Mouse (Mus musculus) lung, embryonic 15.5 days (tissue): ENCODE results near the gene Map4k2. TPM values are rescaled to one million over a fixed set of nuclear protein-coding genes. Genes with fewer than 3 reads are reported as not detected.
A peak's percentile ranks its signal among the peaks of the same experiment; 100 is the strongest.

Experiments
- ATAC-seq: fragments of 200-750 bp; cut with Nextera tagmentation; 2 replicates; pipeline ENCODE4 v1.8.0; 2017; ENCODE audit warnings: moderate number of reproducible peaks, borderline replicate concordance; ENCODE audit not compliant: low FRiP score, low TSS enrichment; ENCODE audit errors: extremely low read depth
- H3K27ac ChIP-seq: fragments of 300-500 bp; sonication (generic); 2 replicates; pipeline ENCODE4 v1.5.1; 2015; ENCODE audit warnings: moderate library complexity, mild to moderate bottlenecking, inconsistent platforms
- H3K27me3 ChIP-seq: fragments of 300-500 bp; sonication (generic); 2 replicates; pipeline ENCODE4 v1.6.1; 2015; ENCODE audit warnings: inconsistent platforms
- H3K36me3 ChIP-seq: fragments of 300-500 bp; sonication (generic); 2 replicates; pipeline ENCODE4 v1.6.1; 2015; ENCODE audit warnings: inconsistent platforms
- H3K4me1 ChIP-seq: fragments of 300-500 bp; sonication (generic); 2 replicates; pipeline ENCODE4 v1.6.1; 2015; ENCODE audit warnings: inconsistent platforms
- H3K4me2 ChIP-seq: fragments of 300-500 bp; sonication (generic); 2 replicates; pipeline ENCODE4 v1.6.1; 2015; ENCODE audit warnings: inconsistent platforms, mild to moderate bottlenecking, moderate library complexity
- H3K4me3 ChIP-seq: fragments of 300-500 bp; sonication (generic); 2 replicates; pipeline ENCODE4 v1.5.1; 2015; ENCODE audit warnings: mild to moderate bottlenecking, inconsistent platforms
- H3K9ac ChIP-seq: fragments of 300-500 bp; sonication (generic); 2 replicates; pipeline ENCODE4 v1.6.1; 2015; ENCODE audit warnings: inconsistent platforms
- H3K9me3 ChIP-seq: fragments of 300-500 bp; sonication (generic); 2 replicates; pipeline ENCODE4 v1.6.1; 2016; ENCODE audit warnings: inconsistent platforms
- WGBS: fragments of 180-500 bp; shearing (Covaris S2); methylation state at CpG from one replicate; pipeline ENCODE4 v1.1.7; 2015; 5-methylcytosine and 5-hydroxymethylcytosine counted together
- polyA plus RNA-seq: library from polyadenylated mRNA; unstranded; fragments of >200 nt; fragmentation: Nextera tagmentation; extraction: Ambion mirVana; gene quantifications from 2 replicates; pipeline ENCODE4 v1.2.1, GENCODE M21; 2015

The Map4k2 gene
- polyA plus RNA-seq: 19.2 and 22.9 TPM in 2 replicates

- 6% methylated on average over 56 of the region's 72 CpGs for WGBS
Measured at GRCm38 (mm10) chr19:6340524-6341452, at the start of gene Map4k2. TSS of gene Map4k2 (plus strand) at chr19:6341135.

GRCm38 (mm10) chr19:6292262-6292661, 48.7 kb upstream of the Map4k2 start:
- no peak overlapping the region for H3K4me2 ChIP-seq
- no peak overlapping the region for H3K9ac ChIP-seq
- peaks cover 22% of the 10 kb centered on the region for H3K4me1 ChIP-seq
- no peak overlapping the region for H3K27ac ChIP-seq
- no peaks in the 10 kb centered on the region for H3K9me3 ChIP-seq
- no peaks in the 10 kb centered on the region for H3K27me3 ChIP-seq
- no peak for ATAC-seq
- WGBS: 87% methylated on average over 5 of the region's 5 CpGs
- H3K36me3 ChIP-seq: peaks cover 36% of the 10 kb centered on the region
- no peak overlapping the region for H3K4me3 ChIP-seq

More at GRCm38 (mm10) chr19:6340524-6341452, at the start of gene Map4k2:
- no peaks in the 10 kb centered on the region for H3K9me3 ChIP-seq
- peaks cover 31% of the 10 kb centered on the region for H3K4me1 ChIP-seq
- peak; percentile 85 for ATAC-seq
- peak within 1 kb of the TSS; percentile 61 for H3K4me3 ChIP-seq
- peak within 1 kb of the TSS; percentile 78 for H3K4me2 ChIP-seq
- peak within 1 kb of the TSS; percentile 53 for H3K9ac ChIP-seq
- peaks cover 36% of the 10 kb centered on the region for H3K36me3 ChIP-seq
- peak within 1 kb of the TSS; percentile 60 for H3K27ac ChIP-seq
- H3K27me3 ChIP-seq: no peaks in the 10 kb centered on the region

- WGBS: 92% methylated on average over 17 of the region's 17 CpGs
- Histone ChIP-seq H3K4me1 (0 out of 2 replicates have a peak, but pooled peaks cover 7% of the 10 kb centered on the region), H3K36me3 (peaks cover 51% of the 10 kb centered on the region), H3K27ac (no peak overlapping the region), H3K4me3 (no peak overlapping the region), H3K27me3 (no peaks in the 10 kb centered on the region), H3K9ac (no peak overlapping the region), H3K4me2 (no peak overlapping the region), H3K9me3 (no peaks in the 10 kb centered on the region)
- ATAC-seq: no peak
Measured at GRCm38 (mm10) chr19:6294301-6294700, 46.6 kb upstream of the Map4k2 start.

- H3K36me3 ChIP-seq: peaks cover 49% of the 10 kb centered on the region
- 0 out of 2 replicates have a peak, but pooled peaks cover 3% of the 10 kb centered on the region for H3K4me1 ChIP-seq
- H3K9ac ChIP-seq: no peak overlapping the region
- WGBS: 83% methylated on average over 5 of the region's 5 CpGs
- H3K27me3 ChIP-seq: no peaks in the 10 kb centered on the region
- H3K4me3 ChIP-seq: no peak overlapping the region
- no peak overlapping the region for H3K27ac ChIP-seq
- H3K4me2 ChIP-seq: no peak overlapping the region
- no peaks in the 10 kb centered on the region for H3K9me3 ChIP-seq
- no peak for ATAC-seq
Measured at GRCm38 (mm10) chr19:6296551-6297210, 44.3 kb upstream of the Map4k2 start.

GRCm38 (mm10) chr19:6297641-6298040, 43.3 kb upstream of the Map4k2 start:
- H3K9me3 ChIP-seq: no peaks in the 10 kb centered on the region
- no peak overlapping the region for H3K9ac ChIP-seq
- no peak overlapping the region for H3K27ac ChIP-seq
- H3K4me1 ChIP-seq: peaks cover 6% of the 10 kb centered on the region; the same call in 1 of the 2 replicates
- no peaks in the 10 kb centered on the region for H3K27me3 ChIP-seq
- ATAC-seq: no peak
- WGBS: 86% methylated on average over 9 of the region's 9 CpGs
- H3K4me2 ChIP-seq: no peak overlapping the region
- H3K4me3 ChIP-seq: no peak overlapping the region
- peaks cover 49% of the 10 kb centered on the region for H3K36me3 ChIP-seq

- Histone ChIP-seq H3K9me3 (no peaks in the 10 kb centered on the region), H3K4me2 (no peak overlapping the region), H3K4me1 (peaks cover 8% of the 10 kb centered on the region; the same call in 1 of the 2 replicates), H3K36me3 (peaks cover 41% of the 10 kb centered on the region), H3K27me3 (no peaks in the 10 kb centered on the region), H3K4me3 (no peak overlapping the region), H3K27ac (peak overlapping the region; percentile 41), H3K9ac (no peak overlapping the region)
- WGBS: 70% methylated on average over 4 of the region's 4 CpGs
- no peak for ATAC-seq
Measured at GRCm38 (mm10) chr19:6299003-6299402, 41.9 kb upstream of the Map4k2 start.

- WGBS: 70% methylated on average over 7 of the region's 7 CpGs
- peaks cover 36% of the 10 kb centered on the region for H3K36me3 ChIP-seq
- peaks cover 12% of the 10 kb centered on the region for H3K4me1 ChIP-seq
- H3K9ac ChIP-seq: no peak overlapping the region
- H3K9me3 ChIP-seq: no peaks in the 10 kb centered on the region
- H3K4me3 ChIP-seq: no peak overlapping the region
- no peak for ATAC-seq
- H3K4me2 ChIP-seq: no peak overlapping the region
- peak overlapping the region; percentile 41 for H3K27ac ChIP-seq
- H3K27me3 ChIP-seq: no peaks in the 10 kb centered on the region
Measured at GRCm38 (mm10) chr19:6299450-6300267, 41.3 kb upstream of the Map4k2 start.

GRCm38 (mm10) chr19:6300402-6300841, 40.5 kb upstream of the Map4k2 start:
- WGBS: 37% methylated on average over 7 of the region's 7 CpGs
- peak overlapping the region; percentile 41 for H3K27ac ChIP-seq
- H3K9ac ChIP-seq: no peak overlapping the region
- H3K4me2 ChIP-seq: no peak overlapping the region
- ATAC-seq: peak; percentile 29; the same call in 1 of the 2 replicates
- H3K27me3 ChIP-seq: no peaks in the 10 kb centered on the region
- H3K4me3 ChIP-seq: no peak overlapping the region
- no peaks in the 10 kb centered on the region for H3K9me3 ChIP-seq
- peaks cover 13% of the 10 kb centered on the region for H3K4me1 ChIP-seq
- peaks cover 28% of the 10 kb centered on the region for H3K36me3 ChIP-seq

GRCm38 (mm10) chr19:6302114-6302513, 38.8 kb upstream of the Map4k2 start:
- Histone ChIP-seq H3K4me1 (peaks cover 22% of the 10 kb centered on the region), H3K27ac (no peak overlapping the region), H3K36me3 (peaks cover 17% of the 10 kb centered on the region), H3K9me3 (no peaks in the 10 kb centered on the region), H3K9ac (no peak overlapping the region), H3K4me2 (no peak overlapping the region), H3K27me3 (no peaks in the 10 kb centered on the region), H3K4me3 (no peak overlapping the region)
- no peak for ATAC-seq
- WGBS: 91% methylated on average over 5 of the region's 5 CpGs

GRCm38 (mm10) chr19:6302522-6302921, 38.4 kb upstream of the Map4k2 start:
- Histone ChIP-seq H3K4me3 (no peak overlapping the region), H3K36me3 (peaks cover 13% of the 10 kb centered on the region), H3K4me2 (no peak overlapping the region), H3K9ac (no peak overlapping the region), H3K9me3 (no peaks in the 10 kb centered on the region), H3K27ac (no peak overlapping the region), H3K27me3 (no peaks in the 10 kb centered on the region), H3K4me1 (peaks cover 26% of the 10 kb centered on the region)
- no peak for ATAC-seq
- WGBS: 30% methylated on average over 4 of the region's 4 CpGs

- WGBS: 72% methylated on average over 6 of the region's 6 CpGs
- peaks cover 39% of the 10 kb centered on the region for H3K4me1 ChIP-seq
- no peaks in the 10 kb centered on the region for H3K9me3 ChIP-seq
- no peaks in the 10 kb centered on the region for H3K27me3 ChIP-seq
- no peak for ATAC-seq
- peaks cover under 1% of the 10 kb centered on the region; the same call in 1 of the 2 replicates for H3K36me3 ChIP-seq
- no peak overlapping the region for H3K4me3 ChIP-seq
- no peak overlapping the region for H3K9ac ChIP-seq
- H3K27ac ChIP-seq: no peak overlapping the region
- H3K4me2 ChIP-seq: no peak overlapping the region
Measured at GRCm38 (mm10) chr19:6303831-6304230, 37.1 kb upstream of the Map4k2 start.
